Mouse (Mus musculus) liver, embryonic 14.5 days (tissue): ENCODE results near the gene Rsl24d1.

Experiments
- CTCF ChIP-seq: IDR thresholded peaks from 2 replicates; pipeline ENCODE4 v1.5.1; 2016; ENCODE audit warnings: antibody characterized with exemption, low read depth, control low read depth
- EP300 ChIP-seq: IDR thresholded peaks from 2 replicates; pipeline ENCODE4 v1.6.1; 2016; ENCODE audit warnings: antibody characterized with exemption, low read depth

GRCm38 (mm10) chr9:73154347-73154746, 41.1 kb downstream of the Rsl24d1 start:
- TF ChIP-seq CTCF (no peak), EP300 (no peak)
